In genomic region chr16:32784840-32785239, GRCm38 (mm10) we compare ENCODE assay signal across 12 mouse cellular contexts. TPM values are rescaled to one million over a fixed set of nuclear protein-coding genes. Genes with fewer than 3 reads are reported as not detected.
DNase-seq lines count a peak whose midpoint lies in the region; ATAC-seq lines count a peak whose summit lies in the region.
"Had no signal": no experiment of that assay in that cellular context is flagged by ENCODE, and none has a peak within 500 bp of the region (broad histone marks: within the 10 kb centered on the region; RNA-seq: fewer than 3 reads in every experiment).

No protein-coding gene starts in this region.

- no peak overlapping the region for H3K27ac ChIP-seq in intestine, embryonic 15.5 days

- H3K36me3 ChIP-seq in intestine, embryonic 15.5 days = no peaks in the 10 kb centered on the region

- H3K4me2 ChIP-seq in intestine, embryonic 15.5 days (replicated peaks) = no peak overlapping the region

- H3K4me3 ChIP-seq in intestine, embryonic 15.5 days (replicated peaks) = no peak overlapping the region

- ATAC-seq in intestine, embryonic 15.5 days = no peak
- ATAC-seq: intestine, postnatal 0 days had no signal

- WGBS in intestine, embryonic 15.5 days = 80% methylated on average over 13 of the region's 13 CpGs

- no peaks in the 10 kb centered on the region for H3K27me3 ChIP-seq in intestine, embryonic 15.5 days (replicated peaks)

- no peaks in the 10 kb centered on the region for H3K4me1 ChIP-seq in intestine, embryonic 15.5 days (replicated peaks)

- no peaks in the 10 kb centered on the region for H3K9me3 ChIP-seq in intestine, embryonic 15.5 days

- H3K9ac ChIP-seq in intestine, embryonic 15.5 days = no peak overlapping the region

- peak; percentile 83 for DNase-seq in brain, adult 2 months (ENCODE audit: low read depth, low spot score)
- DNase-seq in brain, embryonic 18.5 days (ENCODE audit: low read depth, low spot score) = peak; percentile 22
- DNase-seq in layer of hippocampus, adult 9-11 months = peak; percentile 53
- DNase-seq in retina, adult 2 months (ENCODE audit: low read depth, low spot score) = peak; percentile 33
- no peak for DNase-seq in ovary, postnatal 10 days (ENCODE audit: low spot score)
- DNase-seq in cerebellum, adult 11 months = no peak
- DNase-seq: heart, adult 11 months; lung, postnatal 36 days had no signal

RNA-seq across cellular contexts. Expression of gene Muc20, which starts 12.4 kb away (rescaled TPM):
- 0.09 TPM in 1 of 2 replicates, not detected in the other for polyA plus RNA-seq in intestine, embryonic 15.5 days (2015; fragmentation: Nextera tagmentation; extraction: Ambion mirVana)
- polyA plus RNA-seq: cortical plate, adult 2 months; intestine, postnatal 0 days; limb, embryonic 11.5 days had no signal

RNA-seq across cellular contexts. Expression of gene Smbd1, which starts 25.4 kb away (rescaled TPM):
- polyA plus RNA-seq in intestine, embryonic 15.5 days (2015; fragmentation: Nextera tagmentation; extraction: Ambion mirVana) = 0.61 and 1.0 TPM in 2 replicates
- polyA plus RNA-seq: cortical plate, adult 2 months; limb, embryonic 11.5 days had no signal

RNA-seq across cellular contexts. Expression of gene Muc4, which starts 49.2 kb away (rescaled TPM):
- polyA plus RNA-seq in intestine, embryonic 15.5 days (2015; fragmentation: Nextera tagmentation; extraction: Ambion mirVana) = 1.7 and 2.5 TPM in 2 replicates
- polyA plus RNA-seq: limb, embryonic 11.5 days had no signal

Comparison
In these comparisons a context has a peak if more than half of its experiments do, and no peak if none do; other contexts are left out.
1. DNase-seq: peak in brain, adult 2 months (single experiment), brain, embryonic 18.5 days (single experiment), layer of hippocampus, adult 9-11 months (single experiment) and retina, adult 2 months (single experiment); none in ovary, postnatal 10 days (single experiment) and cerebellum, adult 11 months (single experiment).